Mouse (Mus musculus): ENCODE data around the gene Ankrd55.
A peak's percentile ranks its signal among the peaks of the same experiment; 100 is the strongest.

DNA sequence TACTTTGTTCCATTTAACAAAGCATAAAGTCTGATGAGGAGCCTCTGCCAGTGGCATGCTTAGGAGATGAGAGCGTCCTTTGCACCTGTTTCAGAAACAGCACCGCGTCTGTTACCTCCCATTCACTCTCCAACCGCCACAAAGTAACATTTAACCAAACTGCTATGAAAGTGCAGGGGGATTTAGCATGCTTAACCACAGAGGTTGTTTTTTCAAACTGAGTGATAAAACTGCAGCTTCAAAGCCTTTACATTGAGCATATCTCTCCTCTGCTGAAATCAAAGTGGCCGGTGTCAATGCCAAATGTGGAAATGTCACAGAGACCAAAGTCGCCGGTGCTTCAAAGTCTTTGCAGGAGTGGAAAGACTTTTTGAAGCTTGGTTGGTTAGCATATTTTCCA, 136.4 kb downstream of the Ankrd55 start:
- TF ChIP-seq SIN3A (IDR thresholded peaks at IDR 0.05; ENCODE audit: low read length) (no peak; the same call in 1 of the 2 replicates), CTCF (conservative IDR thresholded peaks at IDR 0.05 in 1 of 2, IDR thresholded peaks at IDR 0.05 in 1 of 2; ENCODE audit: low read depth in 2 of 2, low read length in 2 of 2) (no peak), EP300 (IDR thresholded peaks at IDR 0.05; ENCODE audit: low read length) (no peak), ZKSCAN1 (IDR thresholded peaks at IDR 0.05; ENCODE audit: borderline replicate concordance, low read depth, low read length) (no peak), ETS1 (conservative IDR thresholded peaks at IDR 0.05; ENCODE audit: low read depth, low read length) (no peak), MEF2A (IDR thresholded peaks at IDR 0.05; ENCODE audit: borderline replicate concordance, low read depth, low read length) (no peak), MAZ (IDR thresholded peaks at IDR 0.05; ENCODE audit: low read depth, low read length) (no peak), POLR2AphosphoS2 (IDR thresholded peaks at IDR 0.05; ENCODE audit: low read depth, low read length) (no peak), HCFC1 (IDR thresholded peaks at IDR 0.05; ENCODE audit: low read depth, low read length) (no peak), TBP (conservative IDR thresholded peaks at IDR 0.05; ENCODE audit: low read depth, low read length) (0 out of 2 replicates have a peak, but pooled peaks have one; percentile 30)
